Mouse (Mus musculus) kidney, embryonic 16.5 days (tissue): ENCODE results near the gene Afdn. TPM values are rescaled to one million over a fixed set of nuclear protein-coding genes. Genes with fewer than 3 reads are reported as not detected.

ENCODE experiments used
- ATAC-seq: fragments of 200-750 bp; cut with Nextera tagmentation; 2 replicates; pipeline ENCODE4 v1.8.0; 2017; ENCODE audit warnings: moderate TSS enrichment; ENCODE audit not compliant: low FRiP score, low TSS enrichment
- H3K27ac ChIP-seq: fragments of 300-500 bp; sonication (generic); 2 replicates; pipeline ENCODE4 v1.5.1; 2014; ENCODE audit warnings: low read length
- H3K27me3 ChIP-seq: fragments of 300-500 bp; sonication (generic); 2 replicates; pipeline ENCODE4 v1.6.1; 2014; ENCODE audit warnings: low read length, control low read depth, mixed read lengths; ENCODE audit not compliant: insufficient read depth
- H3K36me3 ChIP-seq: fragments of 300-500 bp; sonication (generic); 2 replicates; pipeline ENCODE4 v1.6.1; 2014; ENCODE audit warnings: low read length, control low read depth, mixed read lengths; ENCODE audit not compliant: insufficient read depth
- H3K4me1 ChIP-seq: fragments of 300-500 bp; sonication (generic); 2 replicates; pipeline ENCODE4 v1.6.1; 2014; ENCODE audit warnings: low read length, control low read depth, mixed read lengths; ENCODE audit not compliant: insufficient read depth
- H3K4me2 ChIP-seq: fragments of 300-500 bp; sonication (generic); replicated peaks from 2 replicates; pipeline ENCODE4 v1.6.1; 2014; ENCODE audit warnings: low read depth, low read length
- H3K4me3 ChIP-seq: fragments of 300-500 bp; sonication (generic); 2 replicates; pipeline ENCODE4 v1.5.1; 2014; ENCODE audit warnings: mild to moderate bottlenecking, low read length
- H3K9ac ChIP-seq: fragments of 300-500 bp; sonication (generic); replicated peaks from 2 replicates; pipeline ENCODE4 v1.6.1; 2014; ENCODE audit warnings: low read length
- H3K9me3 ChIP-seq: fragments of 300-500 bp; sonication (generic); 2 replicates; pipeline ENCODE4 v1.6.1; 2016; ENCODE audit warnings: low read length, control low read depth
- WGBS: fragments of 180-500 bp; shearing (Covaris S2); extraction: QIAGEN DNeasy Blood & Tissue Kit; methylation state at CpG from one replicate; pipeline ENCODE4 v1.1.7; 2014; 5-methylcytosine and 5-hydroxymethylcytosine counted together
- polyA plus RNA-seq: library from polyadenylated mRNA; unstranded; fragments of >200 nt; fragmentation: Nextera tagmentation; extraction: Ambion mirVana; gene quantifications from 2 replicates; pipeline ENCODE4 v1.2.1, GENCODE M21; 2015

The Afdn gene
- polyA plus RNA-seq, 1 experiment from 2014 or later = 52.7 TPM

- no peak for ATAC-seq
- Histone ChIP-seq H3K27me3 (no peaks in the 10 kb centered on the region), H3K4me2 (no peak overlapping the region), H3K9me3 (no peaks in the 10 kb centered on the region), H3K27ac (no peak overlapping the region), H3K9ac (no peak overlapping the region), H3K36me3 (no peaks in the 10 kb centered on the region), H3K4me3 (no peak overlapping the region), H3K4me1 (0 out of 2 replicates have a peak, but pooled peaks cover 10% of the 10 kb centered on the region)
- WGBS = 68% methylated on average over 2 of the region's 2 CpGs
Observed at GRCm38 (mm10) chr17:13721372-13721771, 39.0 kb upstream of the Afdn start.

GRCm38 (mm10) chr17:13722434-13722833 is 37.9 kb upstream of the Afdn start:
- H3K36me3 ChIP-seq = no peaks in the 10 kb centered on the region
- H3K4me1 ChIP-seq = 0 out of 2 replicates have a peak, but pooled peaks cover 4% of the 10 kb centered on the region
- H3K27me3 ChIP-seq = no peaks in the 10 kb centered on the region
- no peak overlapping the region for H3K9ac ChIP-seq
- H3K4me3 ChIP-seq = no peak overlapping the region
- WGBS = 54% methylated on average over 2 of the region's 2 CpGs
- no peak overlapping the region for H3K27ac ChIP-seq
- no peaks in the 10 kb centered on the region for H3K9me3 ChIP-seq
- H3K4me2 ChIP-seq = no peak overlapping the region
- ATAC-seq = no peak

- no peak for ATAC-seq
- no peak overlapping the region for H3K27ac ChIP-seq
- WGBS = 47% methylated on average over 4 of the region's 4 CpGs
- H3K9ac ChIP-seq = no peak overlapping the region
- H3K36me3 ChIP-seq = no peaks in the 10 kb centered on the region
- H3K4me2 ChIP-seq = no peak overlapping the region
- no peaks in the 10 kb centered on the region for H3K9me3 ChIP-seq
- H3K27me3 ChIP-seq = no peaks in the 10 kb centered on the region
- H3K4me1 ChIP-seq = 0 out of 2 replicates have a peak, but pooled peaks cover 4% of the 10 kb centered on the region
- no peak overlapping the region for H3K4me3 ChIP-seq
Observed at GRCm38 (mm10) chr17:13725004-13725550, 35.3 kb upstream of the Afdn start.

DNA sequence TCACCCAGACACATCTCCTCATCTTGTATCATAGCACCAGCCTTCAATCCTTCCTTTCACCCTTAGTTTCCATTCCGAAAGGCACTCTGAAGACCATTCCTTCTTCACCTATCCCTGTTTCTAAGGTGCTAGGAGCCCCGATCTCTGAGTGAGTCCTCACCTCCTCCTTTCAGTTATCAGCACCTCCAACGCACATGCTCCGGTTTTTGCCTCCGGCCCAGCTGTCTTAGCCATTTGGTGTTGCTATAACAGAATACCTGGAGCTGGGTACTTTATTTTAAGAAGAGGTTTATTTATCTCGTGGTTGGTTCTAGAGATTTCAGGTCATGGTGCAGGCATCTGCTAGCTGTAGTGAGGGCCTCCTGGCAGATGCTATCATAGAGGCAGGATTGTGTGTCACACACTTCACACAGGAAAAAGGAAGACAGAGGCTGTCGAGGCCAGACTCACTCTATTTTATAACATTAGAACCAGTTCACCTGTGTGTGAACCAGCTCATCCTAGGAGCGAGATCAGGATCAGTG is 33.4 kb upstream of the Afdn start:
- ATAC-seq = no peak
- Histone ChIP-seq H3K4me3 (no peak overlapping the region), H3K27me3 (no peaks in the 10 kb centered on the region), H3K9ac (no peak overlapping the region), H3K36me3 (no peaks in the 10 kb centered on the region), H3K4me1 (peaks cover 8% of the 10 kb centered on the region; the same call in 1 of the 2 replicates), H3K27ac (no peak overlapping the region), H3K4me2 (no peak overlapping the region), H3K9me3 (no peaks in the 10 kb centered on the region)
- WGBS = 90% methylated on average over 8 of the region's 8 CpGs

DNA sequence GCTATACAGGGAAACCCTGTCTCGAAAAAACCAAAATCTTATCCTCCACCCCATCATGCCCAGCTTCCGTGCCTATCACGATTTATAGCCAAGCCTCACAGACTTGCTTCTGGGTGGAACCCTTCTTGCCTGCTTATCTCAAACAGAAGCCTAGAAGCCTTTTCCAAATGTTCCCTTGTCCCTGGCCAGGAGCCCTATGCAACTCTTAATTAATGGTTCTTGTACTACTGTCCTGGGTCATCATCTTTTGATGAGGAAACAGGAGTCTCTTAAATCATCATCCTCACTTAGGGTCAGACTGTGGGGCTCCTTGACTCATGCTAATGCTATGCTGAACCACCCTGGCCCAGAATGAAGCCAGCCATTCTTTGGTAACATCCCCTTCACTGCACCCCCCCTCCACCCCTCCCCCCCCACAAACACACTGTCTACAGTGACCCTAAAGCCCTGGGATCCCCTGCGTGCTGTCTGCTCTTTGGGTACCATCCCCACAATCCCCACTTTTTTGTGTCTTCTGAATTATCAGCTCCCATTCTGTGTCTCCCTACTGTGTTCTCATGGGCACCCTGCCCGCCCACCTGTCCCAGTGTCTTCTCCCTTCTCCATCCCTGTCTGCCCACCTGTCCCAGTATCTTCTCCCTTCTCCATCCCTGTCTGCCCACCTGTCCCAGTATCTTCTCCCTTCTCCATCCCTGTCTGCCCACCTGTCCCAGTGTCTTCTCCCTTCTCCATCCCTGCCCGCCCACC is 29.2 kb upstream of the Afdn start:
- Histone ChIP-seq H3K9me3 (no peaks in the 10 kb centered on the region), H3K4me3 (no peak overlapping the region), H3K27ac (no peak overlapping the region), H3K4me1 (peaks cover 8% of the 10 kb centered on the region; the same call in 1 of the 2 replicates), H3K9ac (no peak overlapping the region), H3K27me3 (no peaks in the 10 kb centered on the region), H3K4me2 (no peak overlapping the region), H3K36me3 (no peaks in the 10 kb centered on the region)
- 0 out of 2 replicates have a peak, but pooled peaks have one; percentile 46 for ATAC-seq
- 83% methylated on average over 6 of the region's 6 CpGs for WGBS

DNA sequence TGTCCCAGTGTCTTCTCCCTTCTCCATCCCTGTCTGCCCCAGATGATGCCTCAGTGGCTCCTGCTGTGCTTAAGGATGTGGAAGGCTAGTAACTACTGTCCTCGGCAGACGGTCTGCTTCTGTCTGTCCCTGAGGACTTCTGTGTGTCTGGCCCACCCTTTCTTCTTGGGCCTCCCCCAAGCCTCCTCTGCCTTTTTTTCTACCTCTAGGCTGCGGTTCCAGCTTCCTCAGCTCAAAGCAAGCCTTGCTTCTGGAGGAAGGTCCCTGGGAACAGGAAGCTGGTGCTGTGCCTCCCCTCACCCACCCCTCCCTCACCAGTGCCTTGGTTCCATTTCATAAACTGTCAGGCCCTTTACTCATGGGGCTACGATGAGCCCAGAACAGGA is 28.6 kb upstream of the Afdn start:
- Histone ChIP-seq H3K4me3 (no peak overlapping the region), H3K4me1 (peaks cover 8% of the 10 kb centered on the region; the same call in 1 of the 2 replicates), H3K27me3 (no peaks in the 10 kb centered on the region), H3K27ac (no peak overlapping the region), H3K9me3 (no peaks in the 10 kb centered on the region), H3K9ac (no peak overlapping the region), H3K4me2 (no peak overlapping the region), H3K36me3 (no peaks in the 10 kb centered on the region)
- no peak for ATAC-seq
- 51% methylated on average over 4 of the region's 4 CpGs for WGBS

- Histone ChIP-seq H3K27ac (no peak overlapping the region), H3K9me3 (no peaks in the 10 kb centered on the region), H3K27me3 (no peaks in the 10 kb centered on the region), H3K4me3 (no peak overlapping the region), H3K36me3 (no peaks in the 10 kb centered on the region), H3K4me2 (no peak overlapping the region), H3K4me1 (peaks cover 8% of the 10 kb centered on the region; the same call in 1 of the 2 replicates), H3K9ac (no peak overlapping the region)
- 63% methylated on average over 8 of the region's 8 CpGs for WGBS
- ATAC-seq = no peak
Observed at GRCm38 (mm10) chr17:13732685-13733084, 27.7 kb upstream of the Afdn start.

GRCm38 (mm10) chr17:13733971-13734370 is 26.4 kb upstream of the Afdn start:
- Histone ChIP-seq H3K27ac (no peak overlapping the region), H3K36me3 (no peaks in the 10 kb centered on the region), H3K9me3 (no peaks in the 10 kb centered on the region), H3K9ac (no peak overlapping the region), H3K4me1 (peaks cover 8% of the 10 kb centered on the region; the same call in 1 of the 2 replicates), H3K27me3 (no peaks in the 10 kb centered on the region), H3K4me3 (no peak overlapping the region), H3K4me2 (no peak overlapping the region)
- 91% methylated on average over 5 of the region's 5 CpGs for WGBS
- ATAC-seq = no peak

DNA sequence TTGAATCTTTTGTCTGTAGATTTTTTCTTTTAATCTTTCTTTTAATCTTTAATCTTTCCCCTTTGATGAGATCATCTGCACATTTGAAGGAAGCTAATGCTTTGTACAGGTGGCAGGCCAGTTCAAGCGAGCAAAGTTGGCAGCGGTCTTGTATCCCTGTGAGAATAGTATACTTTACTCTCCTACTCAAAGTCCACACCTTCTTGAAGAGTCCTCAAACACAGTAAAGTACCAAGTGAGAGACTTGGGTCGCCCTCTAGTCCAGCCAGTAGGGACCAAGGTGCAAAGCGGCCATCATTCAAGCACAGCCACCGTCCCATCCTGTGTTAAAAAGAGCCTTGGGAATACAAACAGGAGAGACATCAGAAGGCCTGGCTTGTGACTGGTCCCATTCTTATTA is 25.3 kb upstream of the Afdn start:
- Histone ChIP-seq H3K4me1 (peaks cover 8% of the 10 kb centered on the region; the same call in 1 of the 2 replicates), H3K9ac (no peak overlapping the region), H3K27me3 (no peaks in the 10 kb centered on the region), H3K4me2 (no peak overlapping the region), H3K27ac (no peak overlapping the region), H3K9me3 (no peaks in the 10 kb centered on the region), H3K36me3 (no peaks in the 10 kb centered on the region), H3K4me3 (no peak overlapping the region)
- ATAC-seq = no peak
- 82% methylated on average over 5 of the region's 5 CpGs for WGBS

GRCm38 (mm10) chr17:13735803-13736282 is 24.5 kb upstream of the Afdn start:
- ATAC-seq = no peak
- Histone ChIP-seq H3K27me3 (no peaks in the 10 kb centered on the region), H3K9me3 (no peaks in the 10 kb centered on the region), H3K9ac (no peak overlapping the region), H3K27ac (no peak overlapping the region), H3K4me3 (no peak overlapping the region), H3K4me2 (no peak overlapping the region), H3K4me1 (peaks cover 10% of the 10 kb centered on the region), H3K36me3 (no peaks in the 10 kb centered on the region)
- 70% methylated on average over 8 of the region's 8 CpGs for WGBS
